Mouse (Mus musculus) intestine, embryonic 16.5 days (tissue): ENCODE measurements at regions not wholly inside any gene's neighbourhood (a gene's known extent, or its start where the extent isn't known, plus 50 kb on each side); places are given as distances from the start of the nearest gene placed in this dataset.

ENCODE experiments used
- ATAC-seq: fragments of 200-750 bp; cut with Nextera tagmentation; 2 replicates; pipeline ENCODE4 v1.8.0; 2017; ENCODE audit warnings: moderate TSS enrichment, moderate library complexity
- H3K27ac ChIP-seq: fragments of 300-500 bp; sonication (generic); 2 replicates; pipeline ENCODE4 v1.5.1; 2014; ENCODE audit warnings: mild to moderate bottlenecking, low read length
- H3K27me3 ChIP-seq: fragments of 300-500 bp; sonication (generic); replicated peaks from 2 replicates; pipeline ENCODE4 v1.6.1; 2014; ENCODE audit warnings: low read length, control low read depth, mixed read lengths; ENCODE audit not compliant: control insufficient read depth, insufficient read depth
- H3K36me3 ChIP-seq: fragments of 300-500 bp; sonication (generic); 2 replicates; pipeline ENCODE4 v1.6.1; 2014; ENCODE audit warnings: low read length, control low read depth; ENCODE audit not compliant: control insufficient read depth, insufficient read depth
- H3K4me1 ChIP-seq: fragments of 300-500 bp; sonication (generic); 2 replicates; pipeline ENCODE4 v1.6.1; 2014; ENCODE audit warnings: low read length, control low read depth, mixed read lengths; ENCODE audit not compliant: control insufficient read depth, insufficient read depth
- H3K4me2 ChIP-seq: fragments of 300-500 bp; sonication (generic); 2 replicates; pipeline ENCODE4 v1.6.1; 2014; ENCODE audit warnings: low read depth, low read length, control low read depth
- H3K4me3 ChIP-seq: fragments of 300-500 bp; sonication (generic); 2 replicates; pipeline ENCODE4 v1.5.1; 2014; ENCODE audit warnings: mild to moderate bottlenecking, low read length
- H3K9ac ChIP-seq: fragments of 300-500 bp; sonication (generic); 2 replicates; pipeline ENCODE4 v1.6.1; 2014; ENCODE audit warnings: low read depth, low read length
- H3K9me3 ChIP-seq: fragments of 300-500 bp; sonication (generic); 2 replicates; pipeline ENCODE4 v1.6.1; 2016; ENCODE audit warnings: low read length, control low read depth; ENCODE audit not compliant: control insufficient read depth
- WGBS: fragments of 180-500 bp; shearing (Covaris S2); extraction: QIAGEN DNeasy Blood & Tissue Kit; methylation state at CpG from one replicate; pipeline ENCODE4 v1.1.7; 2014; 5-methylcytosine and 5-hydroxymethylcytosine counted together

DNA sequence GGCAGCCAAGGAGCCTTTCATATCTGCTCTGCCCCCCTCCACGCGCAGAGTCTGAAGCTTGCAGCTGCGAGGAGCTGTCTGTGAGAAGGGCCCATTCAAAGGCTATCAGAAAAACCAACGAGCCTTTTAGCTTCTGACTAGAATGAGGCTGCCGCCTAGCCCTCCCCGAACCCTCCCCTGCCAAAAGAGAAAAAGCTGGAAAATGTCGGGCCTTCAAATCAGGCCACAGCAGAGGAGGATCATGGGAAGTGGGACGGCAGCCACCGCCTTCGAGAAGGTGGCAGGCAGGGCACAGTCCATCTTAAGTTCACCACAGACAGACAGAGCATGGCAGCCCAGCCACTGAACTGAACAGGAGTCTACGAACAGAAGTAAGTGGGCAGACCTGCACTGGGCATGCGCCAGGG, 108.6 kb upstream of the Igsf21 start:
- Histone ChIP-seq H3K9me3 (no peaks in the 10 kb centered on the region), H3K27ac (no peak overlapping the region), H3K4me3 (no peak overlapping the region), H3K4me1 (no peaks in the 10 kb centered on the region), H3K4me2 (no peak overlapping the region), H3K9ac (no peak overlapping the region), H3K27me3 (no peaks in the 10 kb centered on the region), H3K36me3 (no peaks in the 10 kb centered on the region)
- 68% methylated on average over 12 of the region's 12 CpGs for WGBS
- ATAC-seq: no peak

DNA sequence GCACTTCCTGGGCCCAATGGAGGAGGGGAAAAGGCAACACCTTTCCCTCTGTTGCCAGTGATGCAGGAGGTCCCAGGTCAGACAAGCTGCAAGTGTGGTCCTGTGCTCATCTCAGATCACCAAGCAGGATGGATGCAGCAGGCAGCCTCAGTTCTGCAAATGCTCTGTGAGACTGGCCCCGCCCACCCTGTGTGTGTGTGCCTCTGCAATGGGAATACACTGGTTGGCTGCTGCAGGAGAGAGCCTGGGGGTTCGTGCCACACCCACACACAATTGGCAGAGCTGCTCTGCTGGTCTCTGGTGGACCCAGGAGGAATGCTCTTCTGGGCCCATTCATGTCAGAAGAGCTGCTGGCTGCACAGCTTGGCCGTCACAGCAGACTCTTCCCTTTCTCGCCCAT, 102.2 kb upstream of the Igsf21 start:
- Histone ChIP-seq H3K36me3 (no peaks in the 10 kb centered on the region), H3K27me3 (no peaks in the 10 kb centered on the region), H3K4me1 (no peaks in the 10 kb centered on the region), H3K9ac (no peak overlapping the region), H3K27ac (no peak overlapping the region), H3K4me2 (no peak overlapping the region), H3K9me3 (no peaks in the 10 kb centered on the region), H3K4me3 (no peak overlapping the region)
- ATAC-seq: no peak
- 48% methylated on average over 4 of the region's 4 CpGs for WGBS

DNA sequence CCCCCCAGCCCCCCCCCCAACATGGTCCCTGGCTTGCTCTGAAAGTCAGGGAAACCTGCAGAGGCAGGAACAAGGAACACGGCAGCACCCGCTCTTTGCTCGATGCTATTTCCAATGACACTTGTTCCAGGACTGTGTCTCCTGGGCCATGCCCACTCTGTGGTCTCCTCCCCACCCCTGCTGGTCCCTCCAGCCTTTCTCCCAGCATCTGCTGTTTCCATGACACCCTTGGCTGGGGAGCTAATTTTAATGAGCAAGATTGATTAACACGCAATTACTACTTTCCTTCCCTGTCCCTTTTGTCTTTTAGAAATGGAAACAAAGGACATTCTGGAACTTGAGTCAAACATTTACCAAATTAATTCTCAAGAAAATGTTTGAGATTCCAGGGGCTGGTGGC, 83.6 kb upstream of the Igsf21 start:
- no peaks in the 10 kb centered on the region; the same call in 1 of the 2 replicates for H3K27me3 ChIP-seq
- no peak overlapping the region for H3K4me3 ChIP-seq
- ATAC-seq: no peak
- H3K4me1 ChIP-seq: no peaks in the 10 kb centered on the region
- no peak overlapping the region for H3K4me2 ChIP-seq
- no peak overlapping the region for H3K27ac ChIP-seq
- 87% methylated on average over 4 of the region's 4 CpGs for WGBS
- no peaks in the 10 kb centered on the region for H3K9me3 ChIP-seq
- no peaks in the 10 kb centered on the region for H3K36me3 ChIP-seq
- no peak overlapping the region for H3K9ac ChIP-seq

DNA sequence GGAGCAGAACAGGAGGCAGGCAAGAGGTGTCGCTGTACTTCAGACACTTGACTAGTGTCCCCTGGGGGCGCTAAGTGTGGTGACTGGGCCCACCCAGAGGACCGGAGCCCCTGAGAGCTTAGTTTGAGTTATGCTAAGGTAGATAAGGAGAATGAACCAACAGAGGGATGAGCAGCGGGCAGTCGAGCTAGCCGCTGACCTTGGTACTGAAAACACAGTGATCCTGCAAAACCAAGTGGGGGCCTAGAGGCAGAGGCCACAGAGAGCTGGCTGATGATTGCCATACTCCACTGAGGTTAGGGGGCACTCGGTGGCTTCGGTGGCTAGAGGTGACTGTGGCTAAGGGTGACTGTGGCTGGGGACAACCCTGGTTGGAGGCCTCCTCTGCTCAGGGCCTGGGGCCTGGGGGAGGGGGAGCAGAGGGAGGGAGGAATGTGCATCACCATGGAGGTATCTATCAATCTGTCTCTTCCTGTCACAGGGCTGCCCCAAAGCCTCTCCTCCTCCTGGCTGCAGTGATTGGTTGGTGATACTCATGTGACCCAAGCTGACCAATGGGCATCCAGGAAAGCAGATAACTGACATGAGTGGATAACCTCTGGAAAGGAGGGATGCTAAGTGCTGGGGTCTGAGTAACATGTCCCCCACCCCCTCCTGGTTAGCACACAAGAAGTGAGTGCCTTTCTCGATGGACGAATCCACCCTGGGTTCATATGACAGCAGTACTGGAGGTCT, 80.3 kb upstream of the Igsf21 start:
- no peaks in the 10 kb centered on the region for H3K4me1 ChIP-seq
- H3K27ac ChIP-seq: no peak overlapping the region
- H3K4me3 ChIP-seq: no peak overlapping the region
- H3K9me3 ChIP-seq: peaks cover 9% of the 10 kb centered on the region; the same call in 1 of the 2 replicates
- H3K9ac ChIP-seq: no peak overlapping the region
- H3K36me3 ChIP-seq: no peaks in the 10 kb centered on the region
- no peak for ATAC-seq
- WGBS: 25% methylated on average over 10 of the region's 10 CpGs
- no peak overlapping the region for H3K4me2 ChIP-seq
- no peaks in the 10 kb centered on the region for H3K27me3 ChIP-seq

DNA sequence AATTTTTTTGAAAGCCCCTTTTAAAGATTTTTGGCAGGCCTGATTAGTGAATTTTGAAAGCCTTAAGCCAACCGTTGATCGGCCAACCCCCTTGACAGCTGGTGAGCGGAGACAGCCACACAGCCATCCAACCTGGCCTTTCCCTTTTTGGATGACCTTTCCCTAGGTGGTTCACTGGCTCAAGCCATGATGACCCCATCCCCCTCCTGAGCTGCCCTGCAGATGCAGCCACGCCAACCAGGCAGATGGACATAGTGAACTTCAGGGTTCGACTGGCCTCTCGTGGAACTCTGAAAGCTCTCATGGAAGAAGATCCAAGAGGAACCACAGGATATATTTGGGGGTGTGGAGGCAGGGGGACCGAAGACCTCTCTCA, 79.1 kb upstream of the Igsf21 start:
- no peak overlapping the region for H3K9ac ChIP-seq
- ATAC-seq: no peak
- peaks cover 9% of the 10 kb centered on the region; the same call in 1 of the 2 replicates for H3K9me3 ChIP-seq
- 87% methylated on average over 7 of the region's 7 CpGs for WGBS
- no peak overlapping the region for H3K4me3 ChIP-seq
- H3K4me1 ChIP-seq: no peaks in the 10 kb centered on the region
- no peaks in the 10 kb centered on the region for H3K27me3 ChIP-seq
- no peak overlapping the region for H3K27ac ChIP-seq
- no peak overlapping the region for H3K4me2 ChIP-seq
- H3K36me3 ChIP-seq: no peaks in the 10 kb centered on the region

DNA sequence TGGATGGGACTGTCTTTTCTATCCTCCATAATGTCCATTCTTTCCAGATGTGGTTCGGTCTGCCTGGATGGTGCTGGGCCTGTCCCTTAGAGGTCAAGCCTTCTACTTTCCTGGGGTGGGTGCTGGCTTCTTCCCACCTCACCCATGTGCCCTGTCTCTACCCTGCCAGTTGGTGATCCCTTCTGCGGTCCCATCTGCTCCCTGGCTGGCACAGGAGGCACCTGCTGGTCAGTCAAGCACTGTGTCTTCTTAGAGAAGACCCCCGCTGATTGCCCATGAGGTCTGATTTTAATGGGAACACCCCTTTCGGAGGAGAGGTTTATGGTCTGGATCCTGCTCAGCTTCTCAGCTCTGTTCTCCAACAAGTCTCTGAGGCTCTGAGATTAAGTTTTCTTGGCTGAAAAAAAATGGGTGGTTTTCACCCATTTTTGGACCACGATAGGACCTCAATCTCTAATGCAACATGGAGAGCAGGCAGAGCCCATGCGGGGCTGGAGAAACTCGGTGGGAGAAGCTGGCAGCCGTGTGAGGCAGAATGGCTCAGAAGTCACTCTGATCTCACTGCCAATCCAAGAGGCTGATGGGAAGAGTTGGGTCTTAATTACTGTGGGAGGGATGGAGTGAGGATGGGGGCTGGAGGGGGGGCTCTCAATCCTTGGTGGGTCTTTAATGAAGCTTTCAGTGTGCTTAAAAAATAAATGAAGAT, 78.5 kb upstream of the Igsf21 start:
- H3K27me3 ChIP-seq: no peaks in the 10 kb centered on the region
- no peak overlapping the region for H3K9ac ChIP-seq
- H3K27ac ChIP-seq: no peak overlapping the region
- ATAC-seq: no peak
- H3K4me3 ChIP-seq: no peak overlapping the region
- WGBS: 81% methylated on average over 8 of the region's 8 CpGs
- no peaks in the 10 kb centered on the region for H3K36me3 ChIP-seq
- no peaks in the 10 kb centered on the region for H3K4me1 ChIP-seq
- peaks cover 9% of the 10 kb centered on the region; the same call in 1 of the 2 replicates for H3K9me3 ChIP-seq
- no peak overlapping the region for H3K4me2 ChIP-seq

DNA sequence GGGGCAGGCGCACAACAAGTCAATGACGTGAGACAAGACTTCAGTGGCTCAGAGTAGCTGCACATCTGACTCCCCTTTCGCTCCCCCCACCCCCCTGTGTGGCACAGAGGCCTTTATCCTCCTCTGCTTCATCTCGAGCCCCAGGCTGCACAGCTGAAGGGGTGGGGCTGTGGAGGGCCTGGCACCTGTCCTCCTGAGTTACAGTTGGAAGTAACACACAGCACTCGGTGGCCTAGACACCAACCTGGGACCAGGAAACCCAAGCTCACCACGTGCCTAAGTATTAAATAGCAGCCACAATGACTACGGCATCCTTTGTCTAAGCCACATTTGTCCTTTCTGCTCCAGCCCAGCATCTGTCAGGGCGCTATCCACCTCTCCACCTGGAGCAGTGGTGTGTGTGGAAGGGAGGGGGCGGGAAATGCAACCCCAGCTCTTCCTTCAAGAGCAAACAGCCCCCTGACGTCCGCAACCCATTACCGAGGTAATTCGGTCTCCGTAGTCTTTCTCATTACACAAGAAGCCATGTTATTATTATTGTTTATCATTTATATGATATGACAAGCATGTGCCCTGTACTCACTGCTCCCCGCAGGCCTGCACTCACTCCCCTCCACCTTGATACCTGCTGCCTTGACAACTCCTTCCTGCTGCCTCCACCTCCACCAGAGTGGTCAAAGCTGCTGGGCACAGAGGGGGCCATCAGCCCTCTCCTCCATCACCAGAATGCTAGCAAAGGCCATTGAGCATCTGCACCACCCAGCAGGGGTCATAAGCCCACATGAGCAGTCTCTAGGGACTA, 73.7 kb upstream of the Igsf21 start:
- no peaks in the 10 kb centered on the region for H3K36me3 ChIP-seq
- no peak overlapping the region for H3K4me3 ChIP-seq
- no peaks in the 10 kb centered on the region for H3K4me1 ChIP-seq
- no peak overlapping the region for H3K9ac ChIP-seq
- peaks cover 9% of the 10 kb centered on the region; the same call in 1 of the 2 replicates for H3K9me3 ChIP-seq
- no peak for ATAC-seq
- H3K4me2 ChIP-seq: no peak overlapping the region
- 79% methylated on average over 15 of the region's 15 CpGs for WGBS
- H3K27ac ChIP-seq: no peak overlapping the region
- no peaks in the 10 kb centered on the region for H3K27me3 ChIP-seq

DNA sequence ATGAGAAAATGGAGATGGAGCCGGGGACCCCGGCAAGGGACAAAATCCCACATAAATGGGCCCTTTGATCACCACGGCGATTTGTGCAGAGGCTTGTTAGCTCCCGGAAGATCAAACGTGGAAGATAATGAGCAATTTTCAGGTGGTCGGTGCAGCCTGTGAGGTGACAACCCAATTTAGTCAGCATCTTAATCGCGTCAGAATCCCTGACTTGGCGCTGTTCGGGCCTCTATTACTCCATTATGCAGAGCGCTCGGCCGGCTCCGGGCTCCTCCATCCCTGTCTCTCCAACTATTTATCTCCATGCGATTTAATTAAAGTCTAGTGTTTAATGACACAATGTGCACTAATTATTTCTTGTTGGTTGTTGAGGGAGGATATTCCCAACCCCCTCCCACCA, 66.1 kb upstream of the Igsf21 start:
- Histone ChIP-seq H3K9me3 (no peaks in the 10 kb centered on the region), H3K9ac (no peak overlapping the region), H3K36me3 (no peaks in the 10 kb centered on the region), H3K27me3 (no peaks in the 10 kb centered on the region), H3K4me2 (no peak overlapping the region), H3K4me3 (no peak overlapping the region), H3K4me1 (no peaks in the 10 kb centered on the region), H3K27ac (no peak overlapping the region)
- no peak for ATAC-seq
- 79% methylated on average over 16 of the region's 16 CpGs for WGBS

DNA sequence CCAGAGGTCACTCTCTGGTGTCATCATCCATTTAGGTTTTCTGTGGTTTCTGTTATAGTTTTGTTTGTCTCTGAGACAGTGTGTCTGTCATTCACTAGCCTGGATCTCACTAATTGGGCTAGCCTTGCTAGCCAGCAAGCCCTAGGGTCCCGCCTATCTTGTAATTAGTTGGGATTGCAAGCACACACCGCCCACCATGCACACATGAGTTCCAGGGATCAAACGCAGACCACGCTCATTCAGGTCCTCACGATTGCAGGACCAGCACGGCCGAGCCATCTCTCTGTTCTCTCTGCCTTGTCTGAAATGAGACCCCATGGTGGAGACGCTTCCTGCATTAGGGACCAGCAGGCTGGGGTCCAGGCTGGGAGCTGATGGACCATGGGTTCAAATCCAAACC, 60.9 kb upstream of the Igsf21 start:
- H3K27me3 ChIP-seq: no peaks in the 10 kb centered on the region
- WGBS: 85% methylated on average over 8 of the region's 8 CpGs

More for the DNA sequence above, 60.9 kb upstream of the Igsf21 start:
- no peaks in the 10 kb centered on the region for H3K36me3 ChIP-seq
- H3K9ac ChIP-seq: no peak overlapping the region
- H3K27ac ChIP-seq: no peak overlapping the region
- no peaks in the 10 kb centered on the region for H3K9me3 ChIP-seq
- no peaks in the 10 kb centered on the region for H3K4me1 ChIP-seq
- no peak for ATAC-seq
- no peak overlapping the region for H3K4me3 ChIP-seq
- H3K4me2 ChIP-seq: no peak overlapping the region
